Mouse (Mus musculus): Measurements from ENCODE around the gene Tead2. TPM values are rescaled to one million over a fixed set of nuclear protein-coding genes. Genes with fewer than 3 reads are reported as not detected.

Tead2 gene
- polyA plus RNA-seq, 1 experiment = 127 TPM

DNA sequence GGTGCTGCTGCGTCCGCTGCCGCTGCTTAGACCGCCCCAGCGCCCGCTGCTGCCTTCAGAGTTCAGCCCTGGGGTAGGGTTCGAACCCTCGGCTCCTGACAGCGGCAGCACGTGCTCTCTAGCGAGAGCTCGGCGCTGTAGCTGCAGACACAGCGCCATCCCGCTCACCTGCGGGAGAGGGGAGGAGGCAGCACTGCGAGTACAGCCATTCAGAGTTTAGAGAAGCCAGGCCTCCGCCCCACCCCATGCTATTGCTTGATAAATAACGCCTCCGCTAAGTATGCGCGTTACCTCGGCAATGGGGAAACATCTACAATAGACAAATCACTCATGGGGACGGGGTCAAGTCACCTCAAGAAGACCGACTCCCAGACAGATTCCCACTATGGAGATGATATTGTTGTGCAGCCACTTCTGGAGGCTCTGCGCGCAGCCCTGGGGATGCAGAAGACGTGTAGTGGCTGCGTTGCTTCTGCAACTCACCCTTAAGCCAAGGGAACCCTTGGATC lies 18.8 kb downstream of the Tead2 start:
- H3K27me3 ChIP-seq (ENCODE audit: control insufficient read depth, insufficient read depth, insufficient read length) = peaks cover 4% of the 10 kb centered on the region
- TF ChIP-seq FOSL1 (IDR thresholded peaks at IDR 0.05; ENCODE audit: insufficient read depth, low read length, poor library complexity, severe bottlenecking) = no peak
- no peak for TF ChIP-seq MYOD1 (IDR thresholded peaks at IDR 0.05; ENCODE audit: control insufficient read depth, insufficient read length, low read depth)
- TF ChIP-seq MAX (IDR thresholded peaks at IDR 0.05) = no peak
- no peak for TF ChIP-seq CEBPB (IDR thresholded peaks at IDR 0.05; ENCODE audit: low read depth)
- TF ChIP-seq USF1 (IDR thresholded peaks at IDR 0.05; ENCODE audit: low read depth) = no peak
- no peak for TF ChIP-seq CTCF (IDR thresholded peaks at IDR 0.05; ENCODE audit: control insufficient read depth, insufficient read depth, insufficient read length)
- no peak for TF ChIP-seq MYOG (IDR thresholded peaks at IDR 0.05; ENCODE audit: control insufficient read depth, extremely low read depth, insufficient read length)
- no peak overlapping the region for H3K4me3 ChIP-seq (ENCODE audit: insufficient read depth, poor library complexity, severe bottlenecking)
- H3ac ChIP-seq (ENCODE audit: control insufficient read depth, insufficient read length, low read depth) = no peak overlapping the region
- no peaks in the 10 kb centered on the region for H3K79me3 ChIP-seq (ENCODE audit: low read depth)
- no peaks in the 10 kb centered on the region for H3K79me2 ChIP-seq (ENCODE audit: control insufficient read depth, insufficient read depth)
- peaks cover 9% of the 10 kb centered on the region for H3K36me3 ChIP-seq (ENCODE audit: control insufficient read depth, insufficient read depth)

DNA sequence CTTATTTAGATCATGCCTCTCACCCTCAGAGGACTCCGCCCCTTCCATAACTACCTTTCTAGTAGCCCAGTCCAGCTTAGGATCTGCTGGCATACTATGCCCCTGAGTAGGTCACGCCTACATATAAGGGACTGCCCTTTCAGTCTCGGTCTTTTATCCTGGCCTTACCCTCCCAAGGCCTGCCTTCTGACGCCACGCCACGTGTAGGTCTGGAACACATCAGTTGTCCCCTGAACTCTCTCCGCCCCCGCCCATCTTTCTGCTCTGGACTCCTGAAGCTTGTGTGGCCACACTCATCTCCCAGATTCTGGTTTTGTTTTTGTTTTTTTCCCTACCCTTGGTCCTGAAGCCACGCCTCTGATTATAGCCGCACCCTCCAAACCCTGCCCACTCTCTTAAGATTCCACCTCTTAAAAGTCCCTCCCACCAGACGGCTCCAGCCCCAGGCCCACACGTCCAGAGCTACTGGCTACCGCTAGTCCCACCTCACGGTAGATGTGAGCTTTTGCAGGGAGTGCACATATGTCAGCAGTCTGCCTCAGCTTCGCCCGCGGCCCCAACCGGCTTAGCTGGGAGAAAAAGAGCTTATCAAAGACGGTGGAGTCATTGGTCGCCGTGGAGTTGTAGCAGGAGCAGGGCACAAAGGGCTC lies 19.5 kb downstream of the Tead2 start:
- H3K36me3 ChIP-seq (ENCODE audit: control insufficient read depth, insufficient read depth) = peaks cover 6% of the 10 kb centered on the region
- no peak overlapping the region for H3ac ChIP-seq (ENCODE audit: control insufficient read depth, insufficient read length, low read depth)
- H3K79me3 ChIP-seq (ENCODE audit: low read depth) = no peaks in the 10 kb centered on the region
- no peaks in the 10 kb centered on the region for H3K79me2 ChIP-seq (ENCODE audit: control insufficient read depth, insufficient read depth)
- TF ChIP-seq CTCF (IDR thresholded peaks at IDR 0.05; ENCODE audit: control insufficient read depth, insufficient read depth, insufficient read length) = no peak
- TF ChIP-seq MAX (IDR thresholded peaks at IDR 0.05) = no peak
- no peak for TF ChIP-seq FOSL1 (IDR thresholded peaks at IDR 0.05; ENCODE audit: insufficient read depth, low read length, poor library complexity, severe bottlenecking)
- TF ChIP-seq MYOG (IDR thresholded peaks at IDR 0.05; ENCODE audit: control insufficient read depth, extremely low read depth, insufficient read length) = no peak
- no peak for TF ChIP-seq CEBPB (IDR thresholded peaks at IDR 0.05; ENCODE audit: low read depth)
- TF ChIP-seq USF1 (IDR thresholded peaks at IDR 0.05; ENCODE audit: low read depth) = no peak
- TF ChIP-seq MYOD1 (IDR thresholded peaks at IDR 0.05; ENCODE audit: control insufficient read depth, insufficient read length, low read depth) = no peak
- H3K4me3 ChIP-seq (ENCODE audit: insufficient read depth, poor library complexity, severe bottlenecking) = no peak overlapping the region
- H3K27me3 ChIP-seq (ENCODE audit: control insufficient read depth, insufficient read depth, insufficient read length) = peaks cover 4% of the 10 kb centered on the region

DNA sequence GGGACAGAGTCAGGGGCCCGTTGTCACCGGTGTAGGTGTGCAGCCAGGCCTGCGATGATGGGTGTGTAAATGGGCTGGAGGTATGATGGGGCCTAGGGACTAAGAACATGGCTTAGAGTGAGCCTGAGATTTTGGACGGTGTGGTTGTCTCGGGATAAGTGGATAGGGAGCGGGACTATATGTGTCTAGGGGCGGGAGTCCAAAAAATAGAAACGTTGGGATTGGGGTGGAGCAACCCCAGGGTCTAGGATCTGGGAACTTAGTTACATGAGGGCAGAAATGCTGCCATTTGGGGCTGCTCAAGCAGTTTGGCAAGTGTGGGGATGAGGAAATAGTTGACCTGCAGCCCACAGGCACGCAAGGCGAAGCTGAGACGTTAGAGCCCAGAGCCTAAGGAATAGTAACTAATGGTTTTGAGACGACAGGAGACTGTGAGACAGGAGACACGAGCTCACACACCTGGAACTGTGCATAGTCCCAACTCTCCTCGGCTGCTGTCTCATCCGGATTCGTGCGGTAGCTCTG lies 20.2 kb downstream of the Tead2 start:
- Histone ChIP-seq H3K79me3 (ENCODE audit: low read depth) (no peaks in the 10 kb centered on the region), H3K4me3 (ENCODE audit: insufficient read depth, poor library complexity, severe bottlenecking) (no peak overlapping the region), H3K79me2 (ENCODE audit: control insufficient read depth, insufficient read depth) (no peaks in the 10 kb centered on the region), H3K27me3 (ENCODE audit: control insufficient read depth, insufficient read depth, insufficient read length) (peaks cover 8% of the 10 kb centered on the region), H3ac (ENCODE audit: control insufficient read depth, insufficient read length, low read depth) (no peak overlapping the region), H3K36me3 (ENCODE audit: control insufficient read depth, insufficient read depth) (peaks cover 6% of the 10 kb centered on the region)
- TF ChIP-seq FOSL1 (IDR thresholded peaks at IDR 0.05; ENCODE audit: insufficient read depth, low read length, poor library complexity, severe bottlenecking) = no peak
- TF ChIP-seq CEBPB (IDR thresholded peaks at IDR 0.05; ENCODE audit: low read depth) = no peak
- TF ChIP-seq USF1 (IDR thresholded peaks at IDR 0.05; ENCODE audit: low read depth) = no peak
- no peak for TF ChIP-seq MYOG (IDR thresholded peaks at IDR 0.05; ENCODE audit: control insufficient read depth, extremely low read depth, insufficient read length)

DNA sequence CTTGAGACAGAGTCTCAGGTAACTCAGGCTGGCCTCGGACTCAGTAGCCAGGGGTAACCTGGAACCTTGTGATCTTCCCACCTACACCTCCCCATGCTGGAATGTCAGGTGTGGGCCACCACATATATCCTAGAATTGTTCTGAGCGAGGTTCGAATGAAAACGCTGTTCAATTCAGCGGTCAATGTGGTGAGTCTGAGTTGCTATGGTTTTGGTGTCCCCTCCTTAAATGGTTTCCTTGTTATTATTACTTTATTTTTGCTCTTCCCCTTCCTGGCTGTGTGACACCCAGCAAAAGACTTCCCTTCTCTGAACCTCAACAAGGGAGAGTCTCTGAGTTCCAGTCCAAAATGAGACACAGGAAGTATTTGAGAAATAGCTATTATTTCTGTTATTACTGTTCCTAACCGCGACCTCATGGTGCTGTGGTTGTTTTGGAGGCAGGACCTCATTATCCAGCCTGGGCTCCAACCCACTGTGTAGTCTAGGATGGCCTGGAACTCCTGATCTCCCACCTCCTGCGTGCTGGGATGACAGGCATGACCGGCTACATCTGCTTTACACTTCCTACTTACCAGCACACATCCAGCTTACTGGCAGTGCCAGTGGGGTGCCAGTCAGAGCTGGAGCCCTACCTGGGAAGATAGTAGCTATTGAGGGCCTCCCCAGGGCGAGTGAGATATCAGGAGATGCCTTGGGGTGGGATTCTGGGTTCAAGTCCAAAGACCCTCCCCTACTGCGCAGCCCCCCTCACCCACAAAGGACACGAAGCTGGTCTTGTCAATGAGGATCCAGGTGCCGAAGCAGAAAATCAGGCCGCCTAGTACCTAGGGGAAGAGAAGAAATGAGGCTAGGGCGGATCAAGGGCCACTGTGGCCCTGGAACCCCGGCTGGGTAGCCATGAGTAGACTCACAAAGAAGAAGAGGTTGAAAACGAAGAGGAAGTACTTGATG lies 22.5 kb downstream of the Tead2 start:
- Histone ChIP-seq H3ac (ENCODE audit: control insufficient read depth, insufficient read length, low read depth) (no peak overlapping the region), H3K4me3 (ENCODE audit: insufficient read depth, poor library complexity, severe bottlenecking) (no peak overlapping the region), H3K27me3 (ENCODE audit: control insufficient read depth, insufficient read depth, insufficient read length) (peaks cover 8% of the 10 kb centered on the region), H3K79me3 (ENCODE audit: low read depth) (no peaks in the 10 kb centered on the region), H3K36me3 (ENCODE audit: control insufficient read depth, insufficient read depth) (no peaks in the 10 kb centered on the region), H3K79me2 (ENCODE audit: control insufficient read depth, insufficient read depth) (no peaks in the 10 kb centered on the region)
- no peak for TF ChIP-seq MYOG (IDR thresholded peaks at IDR 0.05; ENCODE audit: control insufficient read depth, extremely low read depth, insufficient read length)
- no peak for TF ChIP-seq MAX (IDR thresholded peaks at IDR 0.05)
- TF ChIP-seq USF1 (IDR thresholded peaks at IDR 0.05; ENCODE audit: low read depth) = no peak
- TF ChIP-seq CEBPB (IDR thresholded peaks at IDR 0.05; ENCODE audit: low read depth) = no peak
- no peak for TF ChIP-seq CTCF (IDR thresholded peaks at IDR 0.05; ENCODE audit: control insufficient read depth, insufficient read depth, insufficient read length)
- TF ChIP-seq MYOD1 (IDR thresholded peaks at IDR 0.05; ENCODE audit: control insufficient read depth, insufficient read length, low read depth) = no peak
- TF ChIP-seq FOSL1 (IDR thresholded peaks at IDR 0.05; ENCODE audit: insufficient read depth, low read length, poor library complexity, severe bottlenecking) = no peak

DNA sequence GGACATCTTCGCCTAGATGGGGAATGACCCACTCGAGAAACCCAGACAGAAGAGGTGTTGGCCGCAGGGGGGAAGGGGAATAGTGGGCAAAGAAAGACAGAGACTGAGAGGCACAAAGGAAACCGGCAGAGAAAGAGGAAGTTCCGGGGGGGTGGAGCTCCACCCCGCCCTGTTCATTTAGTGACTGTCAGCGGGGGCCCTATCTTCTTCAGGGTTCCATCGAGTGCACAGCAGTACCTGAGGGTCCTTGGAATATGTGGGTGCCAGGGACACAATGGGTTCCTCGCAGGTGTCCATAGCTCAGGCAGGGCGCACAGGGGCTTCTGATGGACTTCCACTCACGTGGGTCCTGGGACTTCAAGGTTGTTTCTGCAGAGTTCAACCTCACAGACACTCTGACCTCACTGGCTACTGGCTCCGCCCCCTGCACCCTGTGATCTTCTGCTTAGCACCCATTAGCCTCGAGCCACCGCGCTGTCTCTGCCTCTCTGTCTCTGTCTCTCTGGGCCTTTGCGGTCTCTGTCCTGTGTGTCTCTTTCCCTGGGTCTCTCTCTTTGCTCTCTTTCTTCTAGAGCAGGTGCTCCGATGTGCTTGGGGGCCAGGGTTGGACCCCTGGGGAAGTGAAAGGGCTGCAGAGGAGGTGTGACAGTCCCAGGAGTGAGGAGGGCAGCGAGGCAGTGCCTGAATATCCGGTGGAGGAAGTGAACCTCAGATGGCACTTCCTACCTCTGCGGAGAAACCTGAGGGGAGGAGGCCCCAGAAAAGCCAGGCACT lies 23.4 kb downstream of the Tead2 start, which contains the start of gene Cd37:
Gene Cd37, minus strand, starts transcription at position 393 of the 774 bp plus-strand sequence.
- TF ChIP-seq MYOG (IDR thresholded peaks at IDR 0.05; ENCODE audit: control insufficient read depth, extremely low read depth, insufficient read length) = no peak
- no peak for TF ChIP-seq USF1 (IDR thresholded peaks at IDR 0.05; ENCODE audit: low read depth)
- no peak for TF ChIP-seq MAX (IDR thresholded peaks at IDR 0.05)
- no peak for TF ChIP-seq FOSL1 (IDR thresholded peaks at IDR 0.05; ENCODE audit: insufficient read depth, low read length, poor library complexity, severe bottlenecking)
- TF ChIP-seq CTCF (IDR thresholded peaks at IDR 0.05; ENCODE audit: control insufficient read depth, insufficient read depth, insufficient read length) = no peak
- TF ChIP-seq CEBPB (IDR thresholded peaks at IDR 0.05; ENCODE audit: low read depth) = no peak
- no peak for TF ChIP-seq MYOD1 (IDR thresholded peaks at IDR 0.05; ENCODE audit: control insufficient read depth, insufficient read length, low read depth)
- Histone ChIP-seq H3K79me3 (ENCODE audit: low read depth) (no peaks in the 10 kb centered on the region), H3K79me2 (ENCODE audit: control insufficient read depth, insufficient read depth) (no peaks in the 10 kb centered on the region), H3ac (ENCODE audit: control insufficient read depth, insufficient read length, low read depth) (no peak within 1 kb of the TSS), H3K27me3 (ENCODE audit: control insufficient read depth, insufficient read depth, insufficient read length) (peaks cover 8% of the 10 kb centered on the region), H3K4me3 (ENCODE audit: insufficient read depth, poor library complexity, severe bottlenecking) (no peak within 1 kb of the TSS), H3K36me3 (ENCODE audit: control insufficient read depth, insufficient read depth) (no peaks in the 10 kb centered on the region)
